Mouse (Mus musculus) embryonic fibroblast, embryonic 13.5 days (primary cell): ENCODE measurements at regions not wholly inside any gene's neighbourhood (a gene's known extent, or its start where the extent isn't known, plus 50 kb on each side); places are given as distances from the start of the nearest gene placed in this dataset.

Experiments
- H3K27ac ChIP-seq: 2 replicates; pipeline ENCODE4 v1.5.1; 2012; ENCODE audit warnings: low read length, control low read depth, inconsistent platforms; ENCODE audit not compliant: insufficient read depth
- H3K4me1 ChIP-seq: 2 replicates; pipeline ENCODE4 v1.6.1; 2011; ENCODE audit warnings: low read length; ENCODE audit not compliant: control insufficient read depth, insufficient read depth
- H3K4me3 ChIP-seq: 2 replicates; pipeline ENCODE4 v1.5.1; 2011; ENCODE audit warnings: mild to moderate bottlenecking, control low read depth, low read length; ENCODE audit not compliant: insufficient read depth
- CTCF ChIP-seq: IDR thresholded peaks from 2 replicates; pipeline ENCODE4 v1.5.1; 2011; ENCODE audit warnings: mild to moderate bottlenecking, control low read depth, low read length, moderate library complexity, borderline replicate concordance; ENCODE audit not compliant: insufficient read depth
- POLR2A ChIP-seq: IDR thresholded peaks from 2 replicates; pipeline ENCODE4 v1.6.1; 2011; ENCODE audit warnings: low read depth, mild to moderate bottlenecking, control low read depth, low read length, moderate library complexity

DNA sequence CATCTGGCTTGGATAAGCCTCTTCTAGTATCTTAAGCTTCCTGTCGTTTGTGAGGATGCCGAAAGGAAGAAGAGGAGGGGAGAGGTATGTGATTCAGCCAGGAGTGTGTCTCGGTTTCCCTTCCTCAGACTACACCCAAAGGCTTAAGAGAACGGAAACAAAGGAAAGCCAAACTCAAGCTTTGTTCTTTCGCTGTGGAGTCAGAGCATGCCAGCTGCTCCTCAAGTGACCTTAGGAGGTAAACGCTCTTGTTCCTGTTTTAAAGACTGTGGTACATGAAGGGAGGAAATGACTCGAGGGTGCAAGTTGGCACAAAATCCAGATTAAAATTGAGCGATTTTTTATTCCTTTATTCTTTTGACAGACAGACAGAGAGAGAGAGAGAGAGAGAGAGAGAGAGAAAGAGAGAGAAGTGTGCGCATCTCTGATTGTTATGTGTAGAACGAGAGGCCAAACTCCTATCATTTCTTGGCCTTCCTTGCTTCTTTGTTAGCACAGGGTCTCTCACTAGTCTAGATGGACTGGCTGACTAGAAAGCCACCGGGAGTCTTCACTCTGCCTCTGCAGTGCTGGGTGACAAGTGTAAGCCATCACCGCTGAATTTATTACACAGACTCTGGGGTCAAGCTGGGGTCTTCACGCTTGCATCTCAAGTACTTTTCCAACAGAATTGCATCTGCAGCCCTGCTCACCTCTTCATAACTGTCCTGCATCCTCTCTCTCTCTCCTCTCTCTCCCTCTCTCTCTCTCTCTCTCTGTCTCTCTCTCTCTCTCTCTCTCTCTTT is 151.5 kb upstream of the Pde3a start:
- Histone ChIP-seq H3K4me3 (no peak overlapping the region), H3K27ac (no peak overlapping the region), H3K4me1 (no peaks in the 10 kb centered on the region)
- no peak for TF ChIP-seq CTCF
- TF ChIP-seq POLR2A: no peak

DNA sequence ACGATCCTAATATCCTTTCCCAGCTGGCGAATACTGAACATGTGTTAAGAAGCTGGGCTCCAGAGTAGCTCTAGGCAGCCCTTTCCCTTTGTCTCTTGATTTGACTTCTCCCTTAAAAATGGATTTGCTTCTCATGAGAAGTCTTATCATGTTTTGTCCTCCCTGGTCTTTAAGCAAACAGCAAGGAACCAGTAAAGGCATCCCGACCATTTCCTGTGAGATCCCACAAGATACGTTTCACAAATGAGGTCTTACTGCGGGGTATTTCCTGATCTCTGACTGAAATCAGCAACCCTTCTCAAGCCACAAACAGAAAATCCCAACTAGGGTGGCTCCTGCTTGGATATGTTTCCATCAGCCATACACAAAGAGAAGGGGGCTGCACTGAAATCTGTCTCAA is 130.8 kb upstream of the Pde3a start:
- TF ChIP-seq CTCF (no peak), POLR2A (no peak)
- Histone ChIP-seq H3K4me1 (no peaks in the 10 kb centered on the region), H3K27ac (no peak overlapping the region; the same call in 1 of the 2 replicates), H3K4me3 (no peak overlapping the region)

DNA sequence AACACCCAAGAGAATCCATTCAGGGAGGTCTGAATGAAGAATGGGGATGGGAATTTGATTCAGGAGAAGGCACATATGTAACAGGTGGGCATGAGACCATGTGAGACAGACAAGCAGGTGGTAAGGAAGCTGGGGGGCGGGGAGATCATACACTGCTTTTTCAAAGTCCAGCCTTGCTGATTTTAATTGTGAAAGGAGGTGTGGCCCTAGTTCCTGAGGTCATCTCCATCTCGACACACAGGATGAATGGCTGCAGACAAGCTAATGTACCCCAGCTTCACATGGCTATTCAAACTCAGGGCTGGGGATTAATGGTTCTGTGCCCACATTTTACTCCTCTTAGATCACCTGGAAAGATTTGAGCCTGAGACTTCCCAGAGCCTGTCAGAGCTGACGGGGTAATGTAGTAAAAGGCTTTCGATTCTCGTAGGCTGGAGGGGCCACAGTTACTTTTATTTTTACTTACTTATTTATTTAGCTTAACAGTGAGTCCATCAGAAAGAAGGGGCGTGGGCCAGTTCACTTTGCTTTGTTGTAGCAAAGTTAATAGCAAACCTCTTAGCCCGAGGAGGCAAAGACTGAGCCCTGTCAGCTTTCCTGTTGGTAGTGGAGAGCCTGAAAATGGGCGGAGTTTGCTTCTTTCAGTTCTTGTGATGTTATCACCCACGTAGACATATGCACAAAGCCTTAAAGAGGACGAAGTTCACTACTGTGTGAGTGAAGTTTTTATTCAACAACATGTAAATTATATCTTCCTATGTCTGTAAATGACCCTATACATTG is 122.3 kb upstream of the Pde3a start:
- no peak overlapping the region for H3K27ac ChIP-seq
- H3K4me1 ChIP-seq: no peaks in the 10 kb centered on the region
- no peak overlapping the region for H3K4me3 ChIP-seq
- no peak for TF ChIP-seq POLR2A
- TF ChIP-seq CTCF: no peak

DNA sequence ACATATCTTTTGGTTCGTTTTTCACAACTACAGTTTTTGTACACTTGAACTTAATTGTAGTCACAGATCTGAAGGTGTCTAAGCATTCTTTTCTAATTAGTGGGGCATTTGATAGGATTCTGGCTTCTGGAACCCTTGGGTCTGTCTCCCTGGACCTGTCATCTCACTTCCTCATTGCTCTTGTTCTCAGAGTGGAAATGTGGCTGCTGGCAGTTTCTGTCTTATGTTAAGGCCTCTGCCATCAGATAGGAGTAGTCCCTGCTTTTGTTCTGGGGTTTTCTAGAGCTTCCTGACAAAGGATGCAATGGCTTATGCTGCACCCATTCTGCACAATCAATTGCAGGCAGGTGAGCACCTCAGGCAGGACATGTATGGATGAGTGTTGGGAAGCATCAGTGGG is 119.5 kb upstream of the Pde3a start:
- TF ChIP-seq CTCF (no peak), POLR2A (no peak)
- Histone ChIP-seq H3K4me3 (no peak overlapping the region), H3K4me1 (no peaks in the 10 kb centered on the region), H3K27ac (no peak overlapping the region)

DNA sequence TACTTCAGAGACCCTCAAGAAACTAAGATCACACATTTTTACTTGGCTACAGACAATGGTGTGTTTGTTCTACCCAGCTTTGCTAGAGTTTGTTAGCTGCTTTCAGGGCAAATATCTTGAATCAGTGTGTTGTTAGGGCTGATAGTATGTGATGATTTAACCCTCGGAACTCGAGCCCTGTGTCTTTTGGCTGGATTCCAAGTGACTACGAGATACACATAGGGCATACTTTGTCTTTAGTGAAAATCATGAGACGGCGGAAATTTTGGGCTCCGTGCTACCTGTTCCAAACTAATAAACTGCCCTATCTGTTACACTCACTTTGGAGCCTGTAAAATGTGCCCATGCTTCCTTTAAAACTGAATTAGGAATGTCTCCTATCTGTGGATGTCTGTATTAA is 114.9 kb upstream of the Pde3a start:
- no peak for TF ChIP-seq POLR2A
- TF ChIP-seq CTCF: no peak
- Histone ChIP-seq H3K27ac (no peak overlapping the region), H3K4me1 (no peaks in the 10 kb centered on the region)

DNA sequence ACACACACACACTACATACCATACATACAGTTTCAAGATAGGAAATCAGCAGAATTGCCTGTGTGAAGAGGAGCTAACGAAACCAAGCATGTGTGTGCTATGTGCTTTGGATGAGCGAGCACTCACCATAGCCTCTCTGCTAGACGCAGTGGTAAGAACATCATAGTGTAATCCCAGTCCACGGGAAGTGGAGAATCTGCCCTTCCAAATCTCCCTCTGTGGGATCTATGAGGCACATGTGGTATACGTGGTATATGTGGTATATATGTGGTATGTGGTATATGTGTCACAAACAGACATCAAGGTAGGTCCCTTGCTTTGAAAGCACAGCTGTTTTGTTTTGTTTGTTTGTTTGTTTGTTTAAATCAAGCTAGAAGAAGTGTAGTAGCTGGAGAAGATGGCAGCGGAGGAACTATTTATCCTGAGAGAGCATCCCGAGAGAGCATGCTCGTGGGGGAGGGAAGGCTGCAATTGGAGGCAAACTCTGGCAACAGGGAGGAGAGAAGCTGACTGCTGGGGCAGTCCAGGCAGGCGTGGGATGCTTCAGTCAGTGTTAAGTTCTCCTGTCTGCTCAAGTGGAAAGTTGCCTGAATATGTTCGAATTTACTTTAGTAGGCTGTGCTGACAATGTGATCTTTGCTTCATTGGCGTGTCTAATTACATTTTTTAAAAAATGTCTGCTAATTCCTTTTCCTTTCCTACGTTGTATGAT is 112.2 kb upstream of the Pde3a start:
- Histone ChIP-seq H3K4me3 (no peak overlapping the region), H3K27ac (no peak overlapping the region), H3K4me1 (no peaks in the 10 kb centered on the region)
- TF ChIP-seq POLR2A: no peak

More for the DNA sequence above, 114.9 kb upstream of the Pde3a start:
- H3K4me3 ChIP-seq: no peak overlapping the region

DNA sequence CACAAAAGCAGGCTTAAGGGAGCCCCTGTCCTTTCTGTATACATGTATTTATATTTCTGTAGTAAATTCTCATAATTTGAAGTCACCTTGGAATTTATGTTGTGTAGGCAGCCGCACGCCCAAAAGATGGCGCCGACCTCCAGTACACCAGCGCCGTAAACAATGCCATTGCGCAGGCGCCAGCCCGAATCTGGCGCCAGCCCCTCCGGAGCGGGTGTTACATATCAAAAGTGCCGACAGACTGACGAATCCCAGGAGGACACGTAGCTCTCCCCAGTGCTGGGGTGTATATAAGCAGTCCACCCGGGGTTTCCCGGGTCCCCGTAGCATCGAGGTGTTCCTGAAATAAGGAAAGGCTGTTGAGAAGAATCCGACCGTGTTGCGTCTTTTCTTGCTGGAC is 108.1 kb upstream of the Pde3a start:
- no peak overlapping the region for H3K4me3 ChIP-seq
- no peak overlapping the region for H3K27ac ChIP-seq
- TF ChIP-seq CTCF: no peak
- no peak for TF ChIP-seq POLR2A
- no peaks in the 10 kb centered on the region for H3K4me1 ChIP-seq

DNA sequence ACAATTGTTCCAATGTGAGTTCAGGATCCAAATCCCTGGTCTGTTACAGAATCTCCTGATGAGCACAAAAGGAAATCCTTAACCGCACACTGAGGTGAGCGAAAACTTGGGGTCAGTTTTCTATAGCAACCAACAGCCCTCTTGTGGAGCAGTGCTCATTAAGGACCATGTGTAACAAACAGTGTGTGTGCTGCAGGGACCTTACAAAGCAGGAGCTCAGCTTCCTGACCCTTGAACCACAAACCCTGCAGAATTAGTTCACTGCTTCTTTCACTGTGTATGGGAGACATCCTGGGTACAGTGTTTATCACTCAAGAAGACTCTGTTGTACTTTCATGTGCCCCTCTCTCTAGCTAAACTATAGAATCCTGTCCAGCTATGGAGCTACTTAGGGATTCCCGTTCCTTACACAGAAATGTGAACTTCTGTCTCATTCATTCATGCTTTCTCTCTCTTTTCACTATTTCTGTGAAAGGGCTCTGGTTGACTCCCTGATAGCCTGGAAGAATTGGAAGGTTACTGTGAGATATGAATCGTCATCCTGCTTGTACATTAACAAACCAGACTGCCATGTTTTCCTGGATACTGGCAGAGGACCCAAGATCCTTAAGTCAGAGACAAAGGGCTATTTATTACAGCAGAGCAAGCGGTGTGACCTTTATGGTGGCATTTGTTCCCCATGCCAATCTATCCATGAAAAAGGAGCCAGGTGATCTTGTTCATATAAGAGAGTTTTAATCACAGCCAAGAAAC is 100.5 kb upstream of the Pde3a start:
- no peak overlapping the region for H3K27ac ChIP-seq
- H3K4me3 ChIP-seq: no peak overlapping the region
- TF ChIP-seq CTCF: no peak
- no peak for TF ChIP-seq POLR2A
- H3K4me1 ChIP-seq: no peaks in the 10 kb centered on the region

DNA sequence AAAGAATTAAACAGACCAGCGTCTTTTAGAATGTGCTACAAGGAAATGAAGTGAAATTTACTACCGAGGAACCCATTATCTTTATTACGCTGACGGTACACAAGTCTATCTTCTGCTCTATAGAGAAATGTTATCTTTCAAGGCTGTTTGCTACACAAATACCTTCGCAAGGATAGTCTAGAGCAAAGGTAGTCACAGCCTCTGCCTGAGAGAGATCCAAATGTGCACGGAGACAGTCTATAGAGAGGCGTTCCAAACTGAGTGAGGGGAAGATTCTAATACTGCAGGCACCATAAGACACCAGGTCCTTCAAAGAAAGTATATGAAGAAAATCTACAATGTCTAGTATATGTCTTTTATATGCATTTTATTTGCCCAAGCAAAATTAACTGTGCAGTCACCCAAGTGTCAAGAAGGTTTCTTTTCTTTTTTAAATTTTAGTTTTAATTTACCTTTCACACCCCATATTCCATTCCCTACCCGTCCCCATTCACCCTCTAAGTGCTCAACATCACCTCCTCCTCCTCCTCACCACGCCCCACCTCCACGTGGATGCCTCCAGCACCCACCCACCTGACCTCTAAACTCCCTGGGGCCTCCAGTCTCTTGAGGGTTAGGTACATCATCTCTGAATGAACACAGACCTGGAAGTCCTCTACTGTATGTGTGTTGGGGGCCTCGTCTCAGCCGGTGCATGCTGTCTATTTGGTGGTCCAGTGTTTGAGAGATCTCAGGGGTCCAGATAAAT is 99.7 kb upstream of the Pde3a start:
- H3K4me3 ChIP-seq: no peak overlapping the region
- H3K27ac ChIP-seq: no peak overlapping the region
- no peaks in the 10 kb centered on the region for H3K4me1 ChIP-seq
- TF ChIP-seq POLR2A (no peak), CTCF (no peak)
